Mouse (Mus musculus) liver, embryonic 12.5 days (tissue): ENCODE measurements at regions not wholly inside any gene's neighbourhood (a gene's known extent, or its start where the extent isn't known, plus 50 kb on each side); places are given as distances from the start of the nearest gene placed in this dataset.

Experiments
- ATAC-seq: fragments of 200-750 bp; cut with Nextera tagmentation; 2 replicates; pipeline ENCODE4 v1.8.0; 2017; ENCODE audit warnings: moderate number of reproducible peaks, mild to moderate bottlenecking, moderate library complexity
- H3K27ac ChIP-seq: fragments of 300-500 bp; sonication (generic); 2 replicates; pipeline ENCODE4 v1.5.1; 2016; ENCODE audit warnings: mild to moderate bottlenecking
- H3K27me3 ChIP-seq: fragments of 300-500 bp; sonication (generic); replicated peaks from 2 replicates; pipeline ENCODE4 v1.6.1; 2016; ENCODE audit warnings: mild to moderate bottlenecking, moderate library complexity
- H3K36me3 ChIP-seq: fragments of 300-500 bp; sonication (generic); 2 replicates; pipeline ENCODE4 v1.6.1; 2016; ENCODE audit warnings: mild to moderate bottlenecking, moderate library complexity
- H3K4me1 ChIP-seq: fragments of 300-500 bp; sonication (generic); 2 replicates; pipeline ENCODE4 v1.6.1; 2016
- H3K4me2 ChIP-seq: fragments of 300-500 bp; sonication (generic); 2 replicates; pipeline ENCODE4 v1.6.1; 2016; ENCODE audit warnings: mild to moderate bottlenecking, moderate library complexity
- H3K4me3 ChIP-seq: fragments of 300-500 bp; sonication (generic); 2 replicates; pipeline ENCODE4 v1.5.1; 2016; ENCODE audit warnings: mild to moderate bottlenecking, moderate library complexity
- H3K9ac ChIP-seq: fragments of 300-500 bp; sonication (generic); 2 replicates; pipeline ENCODE4 v1.6.1; 2016; ENCODE audit warnings: mild to moderate bottlenecking, moderate library complexity
- H3K9me3 ChIP-seq: fragments of 300-500 bp; sonication (generic); replicated peaks from 2 replicates; pipeline ENCODE4 v1.6.1; 2016; ENCODE audit warnings: mild to moderate bottlenecking, moderate library complexity
- WGBS: fragments of 180-500 bp; shearing (Covaris S2); methylation state at CpG from one replicate; pipeline ENCODE4 v1.1.7; 2016; ENCODE audit not compliant: insufficient replicate concordance; 5-methylcytosine and 5-hydroxymethylcytosine counted together

DNA sequence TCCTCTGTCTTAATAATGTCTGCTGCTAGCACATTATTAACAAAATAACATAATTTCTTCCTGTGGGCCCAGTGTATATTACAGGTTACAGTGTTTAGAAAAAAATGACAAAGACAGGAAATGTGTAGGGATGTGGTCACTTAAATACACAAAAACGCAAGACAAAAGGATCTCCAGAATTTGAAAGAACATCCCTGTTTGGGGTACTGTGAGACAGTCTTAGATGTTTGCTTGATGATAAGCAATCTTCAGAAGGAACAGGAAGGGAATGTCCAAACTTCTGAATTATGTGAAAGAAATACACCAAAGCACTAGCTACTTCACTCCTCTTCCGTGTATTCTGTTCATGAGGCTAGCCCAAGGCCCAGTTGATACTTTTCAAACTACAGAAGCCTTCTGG is 251.8 kb downstream of the Ptprc start:
- H3K27me3 ChIP-seq = no peaks in the 10 kb centered on the region
- H3K9ac ChIP-seq = no peak overlapping the region
- no peak overlapping the region for H3K4me2 ChIP-seq
- WGBS = 62% methylated on average over 2 of the region's 2 CpGs
- H3K9me3 ChIP-seq = no peaks in the 10 kb centered on the region
- no peak overlapping the region for H3K4me3 ChIP-seq
- ATAC-seq = no peak
- no peak overlapping the region for H3K27ac ChIP-seq
- no peaks in the 10 kb centered on the region for H3K36me3 ChIP-seq
- no peaks in the 10 kb centered on the region for H3K4me1 ChIP-seq

DNA sequence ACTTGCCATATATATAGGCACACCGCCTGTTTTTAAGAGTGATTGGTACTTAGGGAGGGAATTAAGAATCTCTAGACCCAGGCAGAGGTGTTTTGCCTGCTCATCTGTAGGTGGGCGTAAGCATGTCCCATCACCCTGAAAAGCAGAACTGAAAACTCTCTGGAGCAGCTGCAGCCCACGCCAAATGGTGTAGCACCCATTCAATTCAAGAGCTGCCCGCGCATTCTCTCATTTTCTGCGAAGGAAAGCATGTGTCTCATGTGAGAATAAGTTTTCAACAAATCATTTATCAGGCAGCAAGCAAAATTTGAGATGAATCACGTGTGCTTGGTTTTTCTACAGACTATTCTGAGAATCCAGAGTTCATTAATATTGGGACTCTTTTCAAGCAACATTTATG is 252.7 kb downstream of the Ptprc start:
- Histone ChIP-seq H3K4me3 (no peak overlapping the region), H3K9ac (no peak overlapping the region), H3K4me2 (no peak overlapping the region), H3K9me3 (no peaks in the 10 kb centered on the region), H3K36me3 (no peaks in the 10 kb centered on the region), H3K27ac (no peak overlapping the region), H3K4me1 (no peaks in the 10 kb centered on the region), H3K27me3 (no peaks in the 10 kb centered on the region)
- 71% methylated on average over 7 of the region's 7 CpGs for WGBS
- ATAC-seq = no peak

DNA sequence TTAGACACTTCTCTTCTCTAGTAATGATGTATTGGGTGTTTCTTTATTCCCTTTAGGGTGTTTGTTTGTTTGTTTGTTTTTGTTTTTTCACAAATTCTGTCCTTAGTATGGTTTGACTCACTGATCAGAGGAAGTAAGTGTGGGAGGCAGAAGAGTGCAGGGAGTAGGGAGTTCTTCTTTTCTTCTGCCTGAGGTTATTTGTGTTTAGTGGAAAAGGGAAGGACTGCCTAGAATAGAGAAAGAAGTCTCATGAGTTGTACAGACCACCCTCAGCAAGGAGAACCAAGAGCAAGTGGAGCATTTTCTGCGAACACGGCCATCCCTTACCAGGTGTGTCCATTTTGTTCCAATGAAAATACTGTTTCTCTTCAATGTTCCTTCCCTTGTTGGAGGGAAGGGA is 253.9 kb downstream of the Ptprc start:
- 48% methylated on average over 2 of the region's 2 CpGs for WGBS
- Histone ChIP-seq H3K4me3 (no peak overlapping the region), H3K27ac (no peak overlapping the region), H3K36me3 (no peaks in the 10 kb centered on the region), H3K4me2 (no peak overlapping the region), H3K9me3 (no peaks in the 10 kb centered on the region), H3K9ac (no peak overlapping the region), H3K4me1 (no peaks in the 10 kb centered on the region), H3K27me3 (no peaks in the 10 kb centered on the region)
- ATAC-seq = no peak

DNA sequence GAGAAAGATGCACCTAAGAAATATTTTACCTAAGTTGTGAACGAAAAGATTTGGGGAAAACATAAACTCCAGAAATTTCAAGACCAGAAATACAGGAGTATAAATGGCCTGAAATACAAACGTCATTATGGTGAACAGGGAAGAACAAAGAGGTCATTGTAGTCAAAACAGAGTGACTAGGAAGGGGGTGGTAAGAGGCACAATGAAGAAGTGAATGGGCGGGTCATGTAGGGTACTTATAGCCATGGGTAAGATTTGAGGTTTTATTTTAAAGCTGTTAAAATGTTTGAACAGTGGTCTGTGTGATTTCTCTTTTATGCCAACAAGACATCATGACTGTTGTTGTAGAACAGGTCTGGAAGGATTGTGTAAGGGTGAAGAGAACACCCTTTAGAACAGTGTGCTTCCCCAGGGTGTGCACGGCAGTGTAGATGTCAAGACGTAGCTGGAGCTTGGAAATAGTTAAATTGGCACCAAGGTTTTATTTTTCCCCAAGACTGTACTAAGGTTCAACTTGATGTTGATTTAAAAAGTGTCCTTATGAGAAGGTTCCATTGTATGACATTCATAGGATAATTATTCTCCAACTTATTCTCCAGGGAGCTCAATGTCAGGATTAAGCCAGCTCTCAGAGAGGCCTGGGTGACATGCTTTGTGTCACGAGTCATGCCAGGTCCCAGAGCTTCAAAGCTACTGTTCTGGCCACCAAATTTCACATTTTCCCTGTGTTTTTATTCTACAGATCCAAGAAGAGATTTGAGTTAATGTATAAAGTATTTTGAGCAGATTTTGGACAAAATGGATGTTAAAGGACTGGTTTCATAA is 255.6 kb downstream of the Ptprc start:
- WGBS = 70% methylated on average over 6 of the region's 6 CpGs
- H3K4me3 ChIP-seq = no peak overlapping the region
- no peaks in the 10 kb centered on the region for H3K9me3 ChIP-seq
- H3K4me2 ChIP-seq = no peak overlapping the region
- H3K4me1 ChIP-seq = no peaks in the 10 kb centered on the region
- ATAC-seq = no peak
- no peaks in the 10 kb centered on the region for H3K36me3 ChIP-seq
- no peak overlapping the region for H3K9ac ChIP-seq
- no peaks in the 10 kb centered on the region for H3K27me3 ChIP-seq
- no peak overlapping the region for H3K27ac ChIP-seq

DNA sequence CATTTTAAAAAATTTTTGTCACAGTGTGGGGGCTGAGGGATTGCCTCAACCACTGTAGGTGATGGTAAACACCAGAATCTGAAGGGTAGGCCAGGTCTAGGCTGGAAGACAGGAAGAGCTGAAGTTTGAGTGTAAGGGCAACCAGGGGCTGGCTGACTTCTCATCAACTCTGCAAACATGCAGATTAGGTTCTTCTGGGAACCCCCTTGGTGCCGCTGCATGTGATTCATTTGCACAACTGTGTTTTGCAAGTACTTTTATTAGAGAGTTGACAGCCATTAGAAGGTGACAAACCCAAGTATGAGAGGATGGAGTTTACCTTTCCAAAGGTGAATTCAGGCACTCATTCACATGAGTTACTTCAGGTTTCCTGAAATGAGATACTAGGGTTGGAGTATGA is 258.1 kb downstream of the Ptprc start:
- Histone ChIP-seq H3K4me2 (no peak overlapping the region), H3K27ac (no peak overlapping the region), H3K9me3 (no peaks in the 10 kb centered on the region), H3K4me3 (no peak overlapping the region), H3K4me1 (no peaks in the 10 kb centered on the region), H3K9ac (no peak overlapping the region), H3K36me3 (no peaks in the 10 kb centered on the region), H3K27me3 (no peaks in the 10 kb centered on the region)
- no peak for ATAC-seq
- WGBS = 76% methylated on average over 1 of the region's 1 CpGs

DNA sequence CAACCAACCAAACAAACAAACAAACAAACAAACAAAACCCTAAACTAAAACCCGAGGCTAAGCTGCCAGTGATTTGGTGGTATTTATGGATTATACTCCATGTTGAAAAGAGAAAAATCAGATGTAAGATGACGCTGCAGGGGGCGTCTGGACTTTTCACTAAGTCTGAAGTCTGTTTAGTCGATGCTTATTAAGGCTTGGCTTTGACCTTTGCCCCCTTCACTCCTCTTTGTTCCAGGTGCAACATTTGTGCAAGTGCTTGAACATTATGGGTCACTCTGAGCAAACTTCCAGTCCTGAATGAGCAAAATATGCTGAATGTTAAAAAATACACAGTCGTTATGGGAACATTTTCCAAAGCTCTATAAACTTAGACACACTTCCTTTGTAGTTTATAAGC is 268.6 kb downstream of the Ptprc start:
- WGBS = 64% methylated on average over 5 of the region's 5 CpGs
- H3K4me1 ChIP-seq = 0 out of 2 replicates have a peak, but pooled peaks cover 7% of the 10 kb centered on the region
- no peak for ATAC-seq

DNA sequence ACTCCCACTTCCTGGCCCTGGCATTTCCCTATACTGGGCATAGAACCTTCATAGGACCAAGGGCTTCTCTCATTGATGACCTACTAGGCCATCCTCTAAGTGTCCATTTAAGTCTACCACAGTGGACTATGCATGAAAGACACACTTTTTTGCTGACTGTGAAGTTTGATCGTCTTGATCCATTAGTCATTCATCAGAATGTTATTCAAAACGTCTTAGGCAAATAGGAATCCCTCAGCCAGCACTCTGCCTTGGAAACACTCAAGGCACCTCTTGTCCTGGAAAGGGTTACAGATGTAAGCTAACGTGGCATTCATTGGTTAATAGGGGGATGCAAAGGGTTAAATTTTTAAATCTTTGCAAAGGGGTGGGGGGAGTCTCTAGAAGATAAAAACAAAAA is 269.0 kb downstream of the Ptprc start:
- Histone ChIP-seq H3K27ac (no peak overlapping the region), H3K4me1 (0 out of 2 replicates have a peak, but pooled peaks cover 7% of the 10 kb centered on the region), H3K36me3 (no peaks in the 10 kb centered on the region), H3K4me3 (no peak overlapping the region), H3K9me3 (no peaks in the 10 kb centered on the region), H3K9ac (no peak overlapping the region), H3K27me3 (no peaks in the 10 kb centered on the region), H3K4me2 (no peak overlapping the region)
- ATAC-seq = no peak
- 57% methylated on average over 3 of the region's 3 CpGs for WGBS

More for the DNA sequence above, 268.6 kb downstream of the Ptprc start:
- H3K36me3 ChIP-seq = no peaks in the 10 kb centered on the region
- H3K9me3 ChIP-seq = no peaks in the 10 kb centered on the region
- H3K9ac ChIP-seq = no peak overlapping the region
- H3K4me3 ChIP-seq = no peak overlapping the region
- H3K27ac ChIP-seq = no peak overlapping the region
- no peaks in the 10 kb centered on the region for H3K27me3 ChIP-seq
- no peak overlapping the region for H3K4me2 ChIP-seq

DNA sequence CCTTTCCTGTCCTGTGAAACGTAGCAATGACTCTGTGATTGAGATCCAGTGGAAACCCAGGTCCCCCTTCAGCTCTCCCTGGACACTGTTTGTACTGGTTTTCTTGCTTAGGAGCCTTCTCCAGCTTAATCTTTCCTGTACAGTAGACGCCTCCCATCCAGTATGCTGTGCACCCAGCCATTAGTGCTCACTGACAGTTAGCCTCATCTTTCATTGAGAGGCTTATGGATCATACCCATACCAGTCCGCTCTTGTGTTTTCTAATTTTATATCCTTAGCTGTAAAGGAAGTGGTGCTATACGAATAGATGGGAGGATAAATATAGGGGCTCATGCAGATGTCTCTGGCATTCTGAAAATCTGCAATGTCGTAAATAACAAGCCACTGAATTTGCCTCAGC is 269.9 kb downstream of the Ptprc start:
- 45% methylated on average over 5 of the region's 5 CpGs for WGBS

DNA sequence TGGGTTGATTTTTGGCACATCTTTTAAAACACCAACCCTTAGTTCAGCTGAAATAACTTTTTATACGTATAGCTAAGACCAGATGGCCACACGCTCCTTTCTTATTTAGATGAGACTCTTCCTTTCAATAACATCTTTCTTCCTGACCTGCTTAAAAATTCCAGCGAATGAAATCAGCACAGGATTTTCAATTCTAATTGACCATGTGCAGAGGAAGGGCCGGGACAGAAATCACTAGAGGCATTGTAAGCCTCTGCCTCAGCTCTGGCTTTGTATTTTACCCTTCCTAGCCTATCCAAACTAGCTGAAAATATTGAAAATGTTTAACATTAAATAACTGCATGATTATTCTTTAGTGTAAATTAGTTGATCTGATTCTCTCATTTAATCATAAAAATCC is 272.2 kb downstream of the Ptprc start:
- Histone ChIP-seq H3K4me1 (peaks cover 20% of the 10 kb centered on the region), H3K27me3 (no peaks in the 10 kb centered on the region), H3K9me3 (no peaks in the 10 kb centered on the region), H3K4me2 (no peak overlapping the region), H3K9ac (no peak overlapping the region), H3K27ac (no peak overlapping the region), H3K36me3 (no peaks in the 10 kb centered on the region), H3K4me3 (no peak overlapping the region)
- no peak for ATAC-seq
- whole genome bisulfite sequencing = 70% methylated on average over 4 of the region's 4 CpGs

More for the DNA sequence above, 269.9 kb downstream of the Ptprc start:
- H3K9me3 ChIP-seq = no peaks in the 10 kb centered on the region
- peaks cover 12% of the 10 kb centered on the region for H3K4me1 ChIP-seq
- ATAC-seq = no peak
- H3K9ac ChIP-seq = no peak overlapping the region
- no peaks in the 10 kb centered on the region for H3K27me3 ChIP-seq
- H3K4me3 ChIP-seq = no peak overlapping the region
- no peaks in the 10 kb centered on the region for H3K36me3 ChIP-seq
- no peak overlapping the region for H3K27ac ChIP-seq
- no peak overlapping the region for H3K4me2 ChIP-seq

DNA sequence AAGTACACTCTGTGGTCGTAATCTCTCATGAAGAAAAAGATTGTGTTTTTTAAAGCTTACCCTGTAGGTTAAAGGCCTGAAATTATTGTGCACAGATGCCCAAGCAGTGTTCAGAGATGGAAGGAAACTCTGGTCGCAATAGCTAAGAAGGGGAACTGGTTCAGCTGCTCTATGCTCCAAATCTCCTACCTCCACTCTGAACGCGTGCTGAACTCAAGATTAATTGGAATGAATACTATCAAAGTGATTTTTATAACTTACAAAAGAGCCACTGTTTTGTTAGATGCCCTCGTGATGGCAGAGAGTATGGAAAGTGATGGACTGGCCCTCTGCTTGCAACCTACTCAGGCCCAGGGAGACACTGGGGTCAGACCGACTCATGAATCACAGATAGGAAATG is 272.6 kb downstream of the Ptprc start:
- Histone ChIP-seq H3K9ac (no peak overlapping the region), H3K4me3 (no peak overlapping the region), H3K4me1 (peaks cover 25% of the 10 kb centered on the region), H3K27me3 (no peaks in the 10 kb centered on the region), H3K27ac (no peak overlapping the region), H3K9me3 (no peaks in the 10 kb centered on the region), H3K4me2 (no peak overlapping the region), H3K36me3 (no peaks in the 10 kb centered on the region)
- no peak for ATAC-seq
- 60% methylated on average over 6 of the region's 6 CpGs for WGBS

DNA sequence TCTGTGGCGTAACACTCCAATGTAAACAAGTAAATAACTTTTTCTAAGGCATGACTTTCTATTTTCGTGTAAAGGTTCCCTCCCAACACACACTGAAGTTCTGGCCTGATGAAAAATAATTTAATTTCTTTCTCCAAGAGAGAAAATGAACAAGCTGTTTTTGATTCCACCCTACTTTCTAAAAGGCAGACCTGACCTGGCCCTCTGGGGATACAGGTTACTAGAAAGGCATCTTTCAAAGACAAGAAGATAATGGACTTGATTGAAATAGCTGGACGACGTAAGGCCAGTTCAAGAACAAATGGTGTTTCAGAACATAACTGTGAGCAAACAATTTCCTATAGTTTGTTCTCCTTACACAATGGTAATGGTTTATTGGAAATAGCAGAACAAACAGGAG is 273.5 kb downstream of the Ptprc start:
- H3K27me3 ChIP-seq = no peaks in the 10 kb centered on the region
- 76% methylated on average over 4 of the region's 4 CpGs for WGBS
- H3K4me3 ChIP-seq = no peak overlapping the region
- H3K36me3 ChIP-seq = no peaks in the 10 kb centered on the region
- H3K9me3 ChIP-seq = no peaks in the 10 kb centered on the region
- H3K27ac ChIP-seq = no peak overlapping the region
- no peak for ATAC-seq
- peaks cover 25% of the 10 kb centered on the region for H3K4me1 ChIP-seq
- H3K4me2 ChIP-seq = no peak overlapping the region
- H3K9ac ChIP-seq = no peak overlapping the region

DNA sequence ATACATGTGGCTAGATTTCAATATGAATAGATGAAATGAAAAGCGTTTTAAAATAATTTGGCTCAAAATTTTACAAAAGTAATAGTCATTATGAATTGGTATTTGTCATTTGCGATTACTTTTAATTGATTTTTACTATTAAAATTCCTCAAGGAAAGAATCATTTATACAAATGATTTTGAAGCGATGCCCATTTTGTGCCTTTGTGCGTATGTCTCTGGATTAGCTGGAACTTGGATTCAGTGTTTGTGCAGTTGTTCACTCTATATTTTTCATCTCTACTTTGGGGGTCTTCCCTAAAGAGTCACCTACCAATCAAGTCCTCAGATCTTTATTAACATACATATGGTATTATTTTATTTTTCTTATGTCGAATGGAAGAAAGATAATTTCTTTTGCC is 274.3 kb downstream of the Ptprc start:
- no peak overlapping the region for H3K27ac ChIP-seq
- H3K9ac ChIP-seq = peak overlapping the region; percentile 57; the same call in 1 of the 2 replicates
- H3K36me3 ChIP-seq = no peaks in the 10 kb centered on the region
- peak overlapping the region; percentile 62; the same call in 1 of the 2 replicates for H3K4me3 ChIP-seq
- 76% methylated on average over 5 of the region's 5 CpGs for WGBS
- ATAC-seq = no peak
- H3K4me1 ChIP-seq = peaks cover 25% of the 10 kb centered on the region
- H3K27me3 ChIP-seq = no peaks in the 10 kb centered on the region
- H3K9me3 ChIP-seq = no peaks in the 10 kb centered on the region
- H3K4me2 ChIP-seq = peak overlapping the region; percentile 82
